Mouse (Mus musculus) heart, postnatal 0 days (tissue): ENCODE measurements at regions not wholly inside any gene's neighbourhood (a gene's known extent, or its start where the extent isn't known, plus 50 kb on each side); places are given as distances from the start of the nearest gene placed in this dataset.
"Not testable (repeated sequence)": the region's sequence is repeated elsewhere in the genome, so short reads cannot be mapped to it uniquely, and the experiment has no call there.

Experiments used
- CTCF ChIP-seq: IDR thresholded peaks from 2 replicates; pipeline ENCODE4 v1.5.1; 2016; ENCODE audit warnings: antibody characterized with exemption, control low read depth, low read depth
- EP300 ChIP-seq: IDR thresholded peaks from 2 replicates; pipeline ENCODE4 v1.6.1; 2016; ENCODE audit warnings: antibody characterized with exemption, low read depth

- not testable (repeated sequence) for TF ChIP-seq CTCF, EP300
Observed at GRCm38 (mm10) chr2:55222741-55223140, 213.0 kb upstream of the Kcnj3 start.
